Comparison of ENCODE assay signal across 21 mouse cellular contexts in genomic region chr12:37540994-37541393, GRCm38 (mm10).
DNase-seq lines count a peak whose midpoint lies in the region; ATAC-seq and TF ChIP-seq lines count a peak whose summit lies in the region.
"Had no signal": no experiment of that assay in that cellular context is flagged by ENCODE, and none has a peak within 500 bp of the region (broad histone marks: within the 10 kb centered on the region; RNA-seq: fewer than 3 reads in every experiment).

No protein-coding gene starts in this region.

- ATAC-seq in embryonic facial prominence, embryonic 14.5 days (ENCODE audit: low read depth) = peak; percentile 33; the same call in 1 of the 2 replicates
- peak; percentile 79; the same call in 1 of the 2 replicates for ATAC-seq in limb, embryonic 13.5 days (ENCODE audit: low FRiP score, low read depth)
- no peak for ATAC-seq in megakaryocyte progenitor cell, adult 5-6 weeks (replicated peaks; ENCODE audit: poor library complexity)
- ATAC-seq: midbrain, embryonic 15.5 days had no signal

- no peaks in the 10 kb centered on the region for H3K9me3 ChIP-seq in embryonic facial prominence, embryonic 14.5 days (ENCODE audit: control insufficient read depth, low read length)
- H3K9me3 ChIP-seq in limb, embryonic 13.5 days = no peaks in the 10 kb centered on the region
- H3K9me3 ChIP-seq: forebrain, embryonic 12.5 days; heart, embryonic 15.5 days; megakaryocyte, embryonic 14.5 days; midbrain, embryonic 15.5 days had no signal

- DNase-seq in embryo, embryonic 10 days (ENCODE audit: low spot score) = peak; percentile 47
- DNase-seq in embryo, embryonic 9.5 days (ENCODE audit: extremely low spot score) = no peak
- DNase-seq in brain, embryonic 14.5 days (ENCODE audit: low read depth) = peak; percentile 5
- peak; percentile 60 for DNase-seq in embryonic facial prominence, embryonic 14.5 days (ENCODE audit: low spot score)
- no peak for DNase-seq in liver
- no peak for DNase-seq in kidney, postnatal 25 days
- DNase-seq: adrenal gland, adult 2 months; cerebellum, adult 8-10 months; heart, postnatal 4 days; kidney, adult 11 months; left cerebral cortex, postnatal 4 days; lung, postnatal 14 days; thymus, postnatal 25 days had no signal

- no peak overlapping the region for H3K4me2 ChIP-seq in embryonic facial prominence, embryonic 14.5 days (ENCODE audit: low read depth, low read length)
- H3K4me2 ChIP-seq in limb, embryonic 13.5 days (replicated peaks) = no peak overlapping the region
- H3K4me2 ChIP-seq: forebrain, embryonic 12.5 days; heart, embryonic 15.5 days; midbrain, embryonic 15.5 days had no signal

- no peak for TF ChIP-seq POLR2A in brain, embryonic 14.5 days (IDR thresholded peaks at IDR 0.05; ENCODE audit: borderline replicate concordance, extremely low read depth, insufficient read depth, insufficient read length, poor library complexity, severe bottlenecking)

- H3K27me3 ChIP-seq in embryonic facial prominence, embryonic 14.5 days (replicated peaks; ENCODE audit: control insufficient read depth, insufficient read depth, low read length) = no peaks in the 10 kb centered on the region
- H3K27me3 ChIP-seq in limb, embryonic 13.5 days = no peaks in the 10 kb centered on the region
- H3K27me3 ChIP-seq: forebrain, embryonic 12.5 days; heart, embryonic 15.5 days; megakaryocyte, embryonic 14.5 days; midbrain, embryonic 15.5 days had no signal

- no peaks in the 10 kb centered on the region for H3K4me1 ChIP-seq in embryonic facial prominence, embryonic 14.5 days (ENCODE audit: control insufficient read depth, insufficient read depth, low read length)
- 0 out of 2 replicates have a peak, but pooled peaks cover 4% of the 10 kb centered on the region for H3K4me1 ChIP-seq in limb, embryonic 13.5 days
- H3K4me1 ChIP-seq: forebrain, embryonic 12.5 days; heart, embryonic 15.5 days; megakaryocyte, embryonic 14.5 days; midbrain, embryonic 15.5 days had no signal

- H3K4me3 ChIP-seq in embryonic facial prominence, embryonic 14.5 days (ENCODE audit: low read depth, low read length) = no peak overlapping the region
- H3K4me3 ChIP-seq in limb, embryonic 13.5 days = no peak overlapping the region
- H3K4me3 ChIP-seq: forebrain, embryonic 12.5 days; heart, embryonic 15.5 days; left cerebral cortex, adult 2 months; megakaryocyte, embryonic 14.5 days; midbrain, embryonic 15.5 days had no signal

- 24% methylated on average over 1 of the region's 1 CpGs for WGBS in embryonic facial prominence, embryonic 14.5 days
- 15% methylated on average over 1 of the region's 1 CpGs for WGBS in limb, embryonic 13.5 days

- H3K36me3 ChIP-seq in embryonic facial prominence, embryonic 14.5 days (ENCODE audit: control insufficient read depth, insufficient read depth, low read length) = no peaks in the 10 kb centered on the region
- H3K36me3 ChIP-seq in limb, embryonic 13.5 days = no peaks in the 10 kb centered on the region
- H3K36me3 ChIP-seq: forebrain, embryonic 12.5 days; heart, embryonic 15.5 days; midbrain, embryonic 15.5 days had no signal

- TF ChIP-seq CTCF in brain, embryonic 14.5 days (IDR thresholded peaks at IDR 0.05; ENCODE audit: borderline replicate concordance, extremely low read depth, insufficient read depth, insufficient read length) = no peak

- no peak overlapping the region for H3K27ac ChIP-seq in embryonic facial prominence, embryonic 14.5 days (replicated peaks; ENCODE audit: low read depth, low read length)
- no peak overlapping the region for H3K27ac ChIP-seq in limb, embryonic 13.5 days
- H3K27ac ChIP-seq: forebrain, embryonic 12.5 days; heart, embryonic 15.5 days; kidney, postnatal 0 days; left cerebral cortex, adult 2 months; midbrain, embryonic 15.5 days had no signal

- no peak overlapping the region for H3K9ac ChIP-seq in embryonic facial prominence, embryonic 14.5 days (ENCODE audit: low read depth, low read length)
- H3K9ac ChIP-seq in limb, embryonic 13.5 days = no peak overlapping the region
- H3K9ac ChIP-seq: forebrain, embryonic 12.5 days; heart, embryonic 15.5 days; midbrain, embryonic 15.5 days had no signal

Comparison
In these comparisons a context has a peak if more than half of its experiments do, and no peak if none do; other contexts are left out.
1. DNase-seq: peak in embryo, embryonic 10 days (single experiment), brain, embryonic 14.5 days (single experiment) and embryonic facial prominence, embryonic 14.5 days (single experiment); none in embryo, embryonic 9.5 days (single experiment), liver (single experiment) and kidney, postnatal 25 days (0 of 2).